8 mouse cellular contexts compared by ENCODE assay signal in genomic region chr6:128802999-128803857, GRCm38 (mm10). TPM values are rescaled to one million over a fixed set of nuclear protein-coding genes. Genes with fewer than 3 reads are reported as not detected.
DNase-seq lines count a peak whose midpoint lies in the region; ATAC-seq and TF ChIP-seq lines count a peak whose summit lies in the region.

No protein-coding gene starts in this region.

- peak overlapping the region; percentile 68 for H3K9ac ChIP-seq in embryonic facial prominence, embryonic 14.5 days (ENCODE audit: low read depth, low read length)
- H3K9ac ChIP-seq in heart, adult 2 months (ENCODE audit: low read depth, low read length): no peak overlapping the region
- H3K9ac ChIP-seq in limb, embryonic 13.5 days: no peak overlapping the region; the same call in 1 of the 2 replicates
- H3K9ac ChIP-seq in midbrain, embryonic 16.5 days (ENCODE audit: low read depth, low read length): peak overlapping the region; percentile 65

- TF ChIP-seq POLR2A in heart, adult 2 months (IDR thresholded peaks at IDR 0.05; ENCODE audit: insufficient read depth, low read depth, low read length): peak; percentile 22; the same call in 1 of the 2 replicates

- intact Hi-C loops in heart, adult 2 months (cut with DNase I): loop anchor here (1.0 to 2.0 kb wide), 2 partner anchors 35 to 38 kb away; no protein-coding TSS in a partner anchor

- DNase-seq in 3T3-L1 (ENCODE audit: low read depth, low spot score): peak; percentile 98
- peak; percentile 74 to 87 for DNase-seq in adrenal gland, postnatal 4 days (ENCODE audit: low spot score in 2 of 2)
- DNase-seq in embryonic facial prominence, embryonic 14.5 days (ENCODE audit: low spot score): peak; percentile 99
- DNase-seq in heart, adult 2 months: peak; percentile 94
- DNase-seq in kidney, adult 8-10 months: peak; percentile 97
- peak; percentile 83 to 92 for DNase-seq in spleen, postnatal 10 days (ENCODE audit: low spot score in 2 of 2)

- H3K27ac ChIP-seq in embryonic facial prominence, embryonic 14.5 days (replicated peaks; ENCODE audit: low read depth, low read length): peak overlapping the region; percentile 78; the same call in 1 of the 2 replicates
- H3K27ac ChIP-seq in heart, adult 2 months: no peak overlapping the region
- H3K27ac ChIP-seq in limb, embryonic 13.5 days: 0 out of 2 replicates have a peak overlapping the region, but pooled peaks have one; percentile 81
- H3K27ac ChIP-seq in midbrain, embryonic 16.5 days (ENCODE audit: low read length): peak overlapping the region; percentile 89

- peak overlapping the region; percentile 54 for H3K4me3 ChIP-seq in embryonic facial prominence, embryonic 14.5 days (ENCODE audit: low read depth, low read length)
- peak overlapping the region; percentile 43 for H3K4me3 ChIP-seq in heart, adult 2 months
- H3K4me3 ChIP-seq in limb, embryonic 13.5 days: peak overlapping the region; percentile 48
- H3K4me3 ChIP-seq in midbrain, embryonic 16.5 days (ENCODE audit: low read depth, low read length): peak overlapping the region; percentile 46

- ATAC-seq in embryonic facial prominence, embryonic 14.5 days (ENCODE audit: low read depth): peak; percentile 94
- peak; percentile 93 for ATAC-seq in limb, embryonic 13.5 days (ENCODE audit: low FRiP score, low read depth)
- ATAC-seq in midbrain, embryonic 16.5 days: peak; percentile 91

- no peaks in the 10 kb centered on the region for H3K79me2 ChIP-seq in heart, adult 2 months (replicated peaks; ENCODE audit: control insufficient read depth, insufficient read depth, low read length)

- peaks cover 3% of the 10 kb centered on the region; the same call in 1 of the 2 replicates for H3K4me1 ChIP-seq in embryonic facial prominence, embryonic 14.5 days (ENCODE audit: control insufficient read depth, insufficient read depth, low read length)
- H3K4me1 ChIP-seq in heart, adult 2 months (ENCODE audit: control insufficient read depth, insufficient read depth, low read length): no peaks in the 10 kb centered on the region; the same call in 1 of the 2 replicates
- peaks cover 2% of the 10 kb centered on the region for H3K4me1 ChIP-seq in limb, embryonic 13.5 days
- H3K4me1 ChIP-seq in midbrain, embryonic 16.5 days (ENCODE audit: control insufficient read depth, insufficient read depth, low read length): peaks cover 1% of the 10 kb centered on the region; the same call in 1 of the 2 replicates

- H3K4me2 ChIP-seq in embryonic facial prominence, embryonic 14.5 days (ENCODE audit: low read depth, low read length): peak overlapping the region; percentile 63
- peak overlapping the region; percentile 66 for H3K4me2 ChIP-seq in limb, embryonic 13.5 days (replicated peaks)
- H3K4me2 ChIP-seq in midbrain, embryonic 16.5 days (ENCODE audit: low read length): peak overlapping the region; percentile 69

- TF ChIP-seq CTCF in heart, adult 2 months (IDR thresholded peaks at IDR 0.05): no peak; the same call in 1 of the 2 replicates

- 10% methylated on average over 24 of the region's 26 CpGs for WGBS in embryonic facial prominence, embryonic 14.5 days
- WGBS in heart, adult 2 months: 7% methylated on average over 26 of the region's 26 CpGs
- WGBS in limb, embryonic 13.5 days: 8% methylated on average over 26 of the region's 26 CpGs
- 6% methylated on average over 26 of the region's 26 CpGs for WGBS in midbrain, embryonic 16.5 days

- no peaks in the 10 kb centered on the region for H3K27me3 ChIP-seq in embryonic facial prominence, embryonic 14.5 days (replicated peaks; ENCODE audit: control insufficient read depth, insufficient read depth, low read length)
- no peaks in the 10 kb centered on the region for H3K27me3 ChIP-seq in heart, adult 2 months (ENCODE audit: control insufficient read depth, insufficient read depth, low read length)
- no peaks in the 10 kb centered on the region for H3K27me3 ChIP-seq in limb, embryonic 13.5 days
- H3K27me3 ChIP-seq in midbrain, embryonic 16.5 days (ENCODE audit: control insufficient read depth, insufficient read depth, low read depth, low read length): no peaks in the 10 kb centered on the region

- H3K36me3 ChIP-seq in embryonic facial prominence, embryonic 14.5 days (ENCODE audit: control insufficient read depth, insufficient read depth, low read length): no peaks in the 10 kb centered on the region
- H3K36me3 ChIP-seq in heart, adult 2 months (ENCODE audit: control insufficient read depth, insufficient read depth, low read length): no peaks in the 10 kb centered on the region
- H3K36me3 ChIP-seq in limb, embryonic 13.5 days: no peaks in the 10 kb centered on the region
- no peaks in the 10 kb centered on the region for H3K36me3 ChIP-seq in midbrain, embryonic 16.5 days (ENCODE audit: control insufficient read depth, insufficient read depth, low read length)

- TF ChIP-seq EP300 in heart, adult 2 months (IDR thresholded peaks at IDR 0.05; ENCODE audit: insufficient read depth, low read depth, low read length): no peak; the same call in none of the 2 replicates

- H3K9me3 ChIP-seq in embryonic facial prominence, embryonic 14.5 days (ENCODE audit: control insufficient read depth, low read length): no peaks in the 10 kb centered on the region
- no peaks in the 10 kb centered on the region; the same call in 1 of the 2 replicates for H3K9me3 ChIP-seq in limb, embryonic 13.5 days
- H3K9me3 ChIP-seq in midbrain, embryonic 16.5 days (replicated peaks; ENCODE audit: control insufficient read depth, low read length, poor library complexity, severe bottlenecking): no peaks in the 10 kb centered on the region

RNA-seq across cellular contexts. Expression of gene Klrb1c, which starts 14.2 kb away (rescaled TPM):
- total RNA-seq in adrenal gland, postnatal 4 days (2021): under 1 TPM; 0.11 to 0.25 TPM
- polyA plus RNA-seq in embryonic facial prominence, embryonic 14.5 days (2014; fragmentation: Nextera tagmentation; extraction: Ambion mirVana): 0.14 TPM in 1 of 2 replicates, not detected in the other
- total RNA-seq in heart, adult 2 months (2021): under 1 TPM; 0.18 TPM
- 0.20 and 0.92 TPM in 2 replicates for polyA plus RNA-seq in heart, adult 2 months (2012; rRNA removed)
- polyA plus RNA-seq in limb, embryonic 13.5 days (2015; fragmentation: Nextera tagmentation; extraction: Ambion mirVana): 0.15 TPM in 1 of 2 replicates, not detected in the other
- not detected in 2 replicates for polyA plus RNA-seq in midbrain, embryonic 16.5 days (2015; fragmentation: Nextera tagmentation; extraction: Ambion mirVana)

RNA-seq across cellular contexts. Expression of gene Gm44511, which starts 22.9 kb away (rescaled TPM):
- total RNA-seq in adrenal gland, postnatal 4 days (2021): not detected
- polyA plus RNA-seq in embryonic facial prominence, embryonic 14.5 days (2014; fragmentation: Nextera tagmentation; extraction: Ambion mirVana): 0.42 TPM in 1 of 2 replicates, not detected in the other
- not detected for total RNA-seq in heart, adult 2 months (2021)
- polyA plus RNA-seq in heart, adult 2 months (2012; rRNA removed): 0.86 TPM in 1 of 2 replicates, not detected in the other
- polyA plus RNA-seq in limb, embryonic 13.5 days (2015; fragmentation: Nextera tagmentation; extraction: Ambion mirVana): not detected in 2 replicates
- polyA plus RNA-seq in midbrain, embryonic 16.5 days (2015; fragmentation: Nextera tagmentation; extraction: Ambion mirVana): not detected in 2 replicates

RNA-seq across cellular contexts. Expression of gene Klrb1b, which starts 22.9 kb away (rescaled TPM):
- under 1 TPM in 1 of 2 experiments, not detected in 1; 0.79 TPM for total RNA-seq in adrenal gland, postnatal 4 days (2021)
- 0.39 TPM in 1 of 2 replicates, not detected in the other for polyA plus RNA-seq in embryonic facial prominence, embryonic 14.5 days (2014; fragmentation: Nextera tagmentation; extraction: Ambion mirVana)
- total RNA-seq in heart, adult 2 months (2021): not detected
- 0.41 TPM in 1 of 2 replicates, not detected in the other for polyA plus RNA-seq in heart, adult 2 months (2012; rRNA removed)
- polyA plus RNA-seq in limb, embryonic 13.5 days (2015; fragmentation: Nextera tagmentation; extraction: Ambion mirVana): not detected in 2 replicates
- polyA plus RNA-seq in midbrain, embryonic 16.5 days (2015; fragmentation: Nextera tagmentation; extraction: Ambion mirVana): not detected in 2 replicates

Comparison
In these comparisons a context has a peak if more than half of its experiments do, and no peak if none do; other contexts are left out.
1. H3K9ac ChIP-seq: peak in embryonic facial prominence, embryonic 14.5 days (single experiment) and midbrain, embryonic 16.5 days (single experiment); none in heart, adult 2 months (single experiment) and limb, embryonic 13.5 days (single experiment).
2. Peak in every context shown above with its lines, with median percentiles within 50 percentile points of each other: DNase-seq, ATAC-seq, H3K4me2 ChIP-seq and H3K4me3 ChIP-seq.